Mouse (Mus musculus): Measurements from ENCODE around the gene Zfp184.
A peak's percentile ranks its signal among the peaks of the same experiment; 100 is the strongest.

DNA sequence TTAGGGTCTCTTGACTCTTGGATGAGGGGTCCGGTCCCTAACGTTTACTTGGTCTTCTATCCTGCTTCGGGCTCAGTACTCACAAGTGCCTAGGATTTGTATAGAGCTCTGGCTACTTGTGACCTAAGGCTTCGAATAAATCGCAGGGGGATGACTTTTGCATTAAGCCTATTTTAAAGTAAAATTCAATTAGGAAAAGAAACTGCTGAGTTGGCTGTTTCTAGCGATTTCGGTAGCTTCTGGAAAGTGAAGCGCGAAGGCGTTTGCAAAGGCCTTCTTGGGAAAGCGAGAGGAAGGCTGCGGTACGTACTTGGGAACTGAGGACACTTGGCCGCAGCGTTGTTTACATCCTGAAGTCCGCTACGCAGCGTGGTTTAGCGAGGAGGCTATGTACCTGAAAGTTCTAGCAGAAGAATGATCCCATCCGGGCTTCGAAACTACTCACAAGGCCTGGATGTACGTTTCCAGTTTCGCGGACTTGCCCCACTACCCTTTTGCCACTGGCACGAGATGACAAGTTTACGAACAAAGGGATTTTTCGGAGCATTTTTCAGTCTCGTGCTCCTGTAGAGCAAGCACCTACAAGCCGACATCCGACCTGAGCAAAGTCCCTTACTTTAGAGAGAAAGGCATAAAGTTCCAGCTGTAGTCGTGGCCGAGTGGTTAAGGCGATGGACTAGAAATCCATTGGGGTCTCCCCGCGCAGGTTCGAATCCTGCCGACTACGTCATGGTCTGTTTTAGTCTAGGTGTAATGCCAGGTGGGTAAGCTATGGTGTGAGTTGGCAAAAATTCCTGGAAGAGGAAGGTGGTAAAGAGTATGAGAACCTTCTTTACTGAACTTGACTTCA lies 26.1 kb upstream of the Zfp184 start:
- no peak for TF ChIP-seq CTCF (IDR thresholded peaks at IDR 0.05; ENCODE audit: low read depth)
- TF ChIP-seq EP300 (IDR thresholded peaks at IDR 0.05; ENCODE audit: low read depth) = 0 out of 2 replicates have a peak, but pooled peaks have one; percentile 11

Data from liver, embryonic 14.5 days (tissue).